Mouse (Mus musculus) liver, embryonic 14.5 days (tissue): ENCODE measurements around the gene Arsb.

Experiments used
- CTCF ChIP-seq: IDR thresholded peaks from 2 replicates; pipeline ENCODE4 v1.5.1; 2016; ENCODE audit warnings: antibody characterized with exemption, low read depth, control low read depth
- EP300 ChIP-seq: IDR thresholded peaks from 2 replicates; pipeline ENCODE4 v1.6.1; 2016; ENCODE audit warnings: antibody characterized with exemption, low read depth

DNA sequence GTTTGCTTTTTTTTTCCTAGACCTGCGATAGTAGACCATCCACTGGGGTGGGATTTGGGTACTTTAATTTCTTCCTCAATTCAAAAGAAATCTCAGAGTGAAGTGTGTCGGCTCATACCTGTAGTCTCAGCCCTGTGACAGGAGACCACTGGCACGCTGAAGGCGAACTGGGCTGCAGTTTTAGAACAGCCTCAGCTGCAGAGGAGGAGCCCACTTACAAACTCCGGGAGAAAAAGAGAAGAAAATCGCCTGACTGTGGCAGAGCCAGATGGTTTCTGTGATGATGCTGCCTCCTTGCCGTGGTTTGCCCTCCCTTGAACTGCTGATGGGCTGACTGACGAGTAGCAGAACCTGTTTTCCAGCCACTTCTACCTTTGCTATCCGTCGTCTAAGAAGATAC is 100.3 kb downstream of the Arsb start:
- no peak for TF ChIP-seq EP300
- no peak for TF ChIP-seq CTCF
